Mouse (Mus musculus): ENCODE measurements at regions not wholly inside any gene's neighbourhood (a gene's known extent, or its start where the extent isn't known, plus 50 kb on each side); places are given as distances from the start of the nearest gene placed in this dataset.
"Not testable (repeated sequence)": the region's sequence is repeated elsewhere in the genome, so short reads cannot be mapped to it uniquely, and the experiment has no call there.

DNA sequence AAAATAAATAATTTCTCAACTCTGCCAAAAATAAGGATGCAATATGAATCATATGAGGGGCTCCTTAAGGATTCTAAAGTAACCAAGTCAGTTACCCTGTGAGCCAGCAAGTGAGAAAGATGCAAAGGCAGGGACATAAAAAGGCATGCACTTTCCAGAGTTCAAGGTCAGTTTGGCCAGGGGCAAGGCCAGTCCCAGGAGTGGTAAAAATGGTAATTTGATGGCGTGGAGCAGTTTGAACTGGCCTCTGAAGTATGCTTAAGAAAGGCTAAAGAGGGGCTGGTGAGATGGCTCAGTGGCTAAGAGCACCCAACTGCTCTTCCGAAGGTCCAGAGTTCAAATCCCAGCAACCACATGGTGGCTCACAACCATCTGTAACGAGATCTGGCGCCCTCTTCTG is 68.8 kb downstream of the BC005561 start:
- not testable (repeated sequence) for H3K4me1 ChIP-seq (replicated peaks); H3K27me3 ChIP-seq (ENCODE audit: insufficient read depth, poor library complexity, severe bottlenecking); H3K4me3 ChIP-seq; DNase-seq (ENCODE audit: low spot score); H3K27ac ChIP-seq
- Histone ChIP-seq H3K9me3 (peaks cover 70% of the 10 kb centered on the region), H3K36me3 (peaks cover 53% of the 10 kb centered on the region)
- 96% methylated on average over 4 of the region's 4 CpGs for WGBS

GRCm38 (mm10) chr5:104582368-104582767 is 74.2 kb downstream of the BC005561 start:
- not testable (repeated sequence) for H3K4me3 ChIP-seq; H3K27me3 ChIP-seq (ENCODE audit: insufficient read depth, poor library complexity, severe bottlenecking); H3K4me1 ChIP-seq (replicated peaks); H3K27ac ChIP-seq; DNase-seq (ENCODE audit: low spot score)
- Histone ChIP-seq H3K36me3 (peaks cover 72% of the 10 kb centered on the region), H3K9me3 (peaks cover 86% of the 10 kb centered on the region)
- 97% methylated on average over 3 of the region's 3 CpGs for WGBS

DNA sequence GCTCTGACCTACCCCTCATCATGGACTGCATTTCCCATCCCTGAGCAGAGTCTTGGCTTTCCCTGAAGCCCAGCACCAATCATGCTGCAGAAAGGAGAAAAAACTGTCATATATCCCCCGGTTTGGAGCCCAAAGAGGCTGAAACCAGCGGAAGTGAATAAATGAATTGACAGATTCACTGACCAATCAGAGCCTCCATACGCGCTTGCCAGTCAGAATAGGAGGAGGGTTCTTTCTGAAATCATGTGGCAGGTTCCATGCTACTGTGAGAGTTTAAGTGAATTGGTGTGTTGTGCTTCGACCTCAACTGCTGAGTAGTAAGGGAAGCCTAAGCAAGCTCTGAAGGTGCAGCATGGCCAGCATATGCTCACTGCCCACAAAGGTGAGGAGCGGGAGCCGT is 101.0 kb downstream of the BC005561 start:
- Histone ChIP-seq H3K36me3 (no peaks in the 10 kb centered on the region), H3K9me3 (peaks cover 30% of the 10 kb centered on the region), H3K4me1 (replicated peaks) (no peaks in the 10 kb centered on the region), H3K27me3 (ENCODE audit: insufficient read depth, poor library complexity, severe bottlenecking) (no peaks in the 10 kb centered on the region), H3K4me3 (no peak overlapping the region), H3K27ac (no peak overlapping the region)
- DNase-seq (ENCODE audit: low spot score): no peak
- 76% methylated on average over 7 of the region's 7 CpGs for WGBS

All from hindbrain, embryonic 10.5 days (tissue).